Mouse (Mus musculus): ENCODE measurements around the gene Cwc27. TPM values are rescaled to one million over a fixed set of nuclear protein-coding genes. Genes with fewer than 3 reads are reported as not detected.

Gene Cwc27
- 10 to 100 TPM; 12.6 to 20.0 TPM for total RNA-seq (2021)
- long read RNA-seq, experiment 1, transcript Cwc27-201 (14 exons, 2,071 nt), result major isoform, 11 of 25 reads
- long read RNA-seq, experiment 1, partial matches to known transcripts, result 10 of 25 reads
- long read RNA-seq, experiment 1, other reads (novel, unspliced or antisense), result 4 of 25 reads
- long read RNA-seq, experiment 2, partial matches to known transcripts, result 0 of 6 reads
- long read RNA-seq, experiment 2, other reads (novel, unspliced or antisense), result 2 of 6 reads

GRCm38 (mm10) chr13:104816635-104817571, at the start of gene Cwc27:
Gene Cwc27 (minus strand): TSS chr13:104817142.
- peak; percentile 79 to 82 for DNase-seq

DNA sequence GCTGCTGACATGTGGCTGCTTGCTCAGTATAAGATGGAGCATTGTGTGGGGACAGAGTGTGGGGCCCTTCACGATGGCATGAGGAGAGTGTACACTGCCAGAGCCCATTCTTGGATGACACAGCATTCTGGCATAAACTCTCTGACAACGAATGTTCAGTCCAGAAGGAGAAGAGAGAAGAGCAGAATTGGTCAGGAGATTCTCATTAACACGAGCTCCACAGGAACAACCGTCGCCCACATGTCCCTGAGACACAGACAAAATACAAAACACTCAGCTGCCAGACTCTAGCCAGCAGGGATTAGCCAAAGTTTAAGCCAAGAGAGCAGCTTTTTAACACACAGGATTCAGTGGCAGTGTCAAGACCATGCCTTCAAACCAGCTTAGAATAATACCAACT, 49.8 kb upstream of the Cwc27 start:
- DNase-seq, result no peak

DNA sequence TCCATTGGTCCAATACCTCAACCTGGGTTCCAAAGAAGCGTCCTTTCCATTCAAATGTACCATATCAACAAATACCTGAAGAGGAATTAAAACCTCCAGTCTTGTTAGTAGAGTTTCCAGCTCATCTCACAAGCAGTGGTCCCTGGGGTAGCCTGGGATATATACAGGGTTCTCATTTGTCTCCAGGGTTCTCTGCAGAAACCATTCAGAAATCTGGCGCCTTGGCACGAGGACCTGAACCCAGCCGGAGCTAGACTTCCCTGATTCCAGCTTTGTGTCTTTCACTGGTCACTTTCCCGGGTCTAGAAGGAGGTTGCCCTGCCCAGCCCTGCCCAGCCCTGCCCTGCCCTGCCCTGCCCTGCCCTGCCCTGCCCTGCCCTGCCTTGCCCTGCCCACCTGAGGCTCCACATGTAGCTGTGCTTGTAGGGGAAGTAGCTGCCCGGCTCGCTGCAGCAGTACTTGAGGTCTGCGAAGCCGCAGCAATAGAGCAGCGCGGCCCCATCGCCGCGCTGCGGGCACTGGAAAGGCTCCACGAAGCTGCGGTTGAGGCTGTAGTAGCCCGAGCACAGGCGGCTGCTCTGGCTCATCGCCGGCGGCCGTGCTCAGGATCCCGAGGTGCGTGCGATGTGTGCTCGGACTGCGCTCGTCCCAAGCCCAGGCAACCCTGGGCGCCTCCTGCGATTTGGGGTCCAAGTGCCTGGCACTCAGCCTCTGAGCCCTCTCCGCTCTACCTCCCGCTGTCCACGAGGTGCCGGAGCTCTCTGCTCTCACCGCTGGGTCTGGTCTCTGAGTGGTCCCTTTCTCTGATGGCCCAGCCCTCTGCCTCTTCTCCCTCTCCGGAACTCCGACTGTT, 46.4 kb upstream of the Cwc27 start, which contains the start of gene Shisal2b:
Gene Shisal2b (minus strand): TSS at position 767 of the 853 bp plus-strand sequence.
- peak; percentile 50 to 55 for DNase-seq

GRCm38 (mm10) chr13:104853645-104854044, 36.7 kb upstream of the Cwc27 start:
- DNase-seq, result no peak

DNA sequence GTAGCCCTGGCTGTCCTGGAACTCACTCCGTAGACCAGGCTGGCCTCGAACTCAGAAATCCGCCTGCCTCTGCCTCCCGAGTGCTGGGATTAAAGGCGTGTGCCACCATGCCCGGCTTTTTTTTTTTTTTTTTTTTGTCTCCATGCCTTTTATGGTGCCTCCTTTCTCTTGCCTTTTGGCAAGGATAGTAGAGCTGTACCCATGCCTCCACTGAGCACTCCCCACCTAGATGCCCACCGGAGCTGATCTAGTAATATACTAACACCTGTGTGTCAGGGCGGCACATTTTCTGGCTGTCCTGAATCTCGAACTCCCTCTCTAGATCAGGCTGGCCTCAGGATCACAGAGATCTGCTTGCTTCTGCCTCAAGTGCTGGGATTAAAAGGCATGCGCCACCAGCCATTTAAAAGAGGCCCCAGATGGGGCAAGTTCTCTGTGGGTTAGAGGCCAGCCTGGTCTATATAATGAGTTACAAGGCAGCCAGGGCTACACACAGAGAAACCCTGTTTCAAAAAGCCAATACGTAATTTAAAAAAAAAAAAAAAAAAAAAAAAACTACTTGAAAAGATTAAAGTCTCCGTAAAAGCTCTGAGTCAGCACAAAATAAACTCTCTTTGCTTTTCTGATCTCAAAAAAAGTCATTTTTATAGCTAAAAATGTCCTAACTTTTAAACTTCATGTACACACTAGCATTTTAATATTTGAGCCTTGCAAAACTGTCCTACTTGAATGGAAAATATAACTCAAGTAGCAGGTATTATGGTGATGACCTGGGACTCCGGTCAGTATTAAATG, 26.6 kb upstream of the Cwc27 start:
- DNase-seq, result no peak

- no peak for DNase-seq
Measured at GRCm38 (mm10) chr13:104841937-104842336, 25.0 kb upstream of the Cwc27 start.

DNA sequence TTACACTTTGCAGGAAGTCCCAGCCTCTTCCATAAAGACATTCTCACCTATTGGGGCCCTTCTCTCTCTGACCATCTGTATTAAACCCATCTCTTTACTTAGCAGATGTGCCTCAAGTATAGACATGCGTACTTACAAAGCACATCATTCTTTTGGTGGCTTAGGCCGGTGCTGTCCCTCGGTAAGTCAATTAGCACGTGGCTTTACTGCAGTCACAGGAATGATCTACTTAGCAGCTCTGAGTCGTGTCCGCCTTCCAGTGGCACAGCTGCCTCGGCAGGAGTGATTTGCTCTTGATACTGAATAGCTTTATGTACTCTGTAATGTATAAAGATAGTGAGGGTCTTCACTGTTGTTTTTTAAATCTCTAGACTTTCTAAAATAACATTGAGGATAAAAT, 20.7 kb upstream of the Cwc27 start:
- DNase-seq, result no peak

DNA sequence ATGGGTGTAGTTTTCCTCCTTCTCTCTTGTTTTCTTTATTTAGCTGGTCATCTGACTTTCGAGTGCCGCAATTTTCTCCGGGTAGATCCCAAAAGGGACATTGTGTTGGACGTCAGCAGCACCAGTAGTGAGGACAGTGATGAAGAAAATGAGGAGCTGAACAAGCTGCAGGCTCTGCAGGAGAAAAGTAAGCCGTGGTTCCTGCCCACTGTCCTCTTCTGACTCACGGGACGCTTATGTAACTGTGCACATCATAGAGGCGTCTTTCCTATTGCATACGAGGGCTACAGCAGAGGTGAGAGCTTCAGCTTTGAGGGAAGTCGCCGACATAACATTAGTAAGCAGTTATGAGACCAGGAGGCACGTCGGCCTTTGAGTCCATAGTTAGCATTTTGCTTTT, 15.9 kb upstream of the Cwc27 start:
- DNase-seq, result no peak

DNA sequence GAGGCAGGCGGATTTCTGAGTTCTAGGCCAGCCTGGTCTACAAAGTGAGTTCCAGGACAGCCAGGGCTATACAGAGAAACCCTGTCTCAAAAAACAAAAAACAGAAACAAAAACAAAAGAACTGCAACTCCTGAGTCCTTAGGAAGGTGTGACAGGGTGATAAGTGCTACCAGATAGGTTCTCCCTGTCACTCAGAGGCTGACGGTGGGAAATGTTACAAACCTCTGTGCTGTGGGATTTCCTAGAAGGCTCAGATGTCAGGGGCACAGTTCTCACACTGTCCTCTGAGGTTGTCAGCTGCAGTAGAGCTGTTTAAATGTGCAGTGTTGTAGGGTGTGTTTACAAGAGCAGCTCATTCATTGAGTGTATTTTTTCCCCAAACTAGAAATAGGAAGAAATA, 8.5 kb upstream of the Cwc27 start:
- no peak for DNase-seq

DNA sequence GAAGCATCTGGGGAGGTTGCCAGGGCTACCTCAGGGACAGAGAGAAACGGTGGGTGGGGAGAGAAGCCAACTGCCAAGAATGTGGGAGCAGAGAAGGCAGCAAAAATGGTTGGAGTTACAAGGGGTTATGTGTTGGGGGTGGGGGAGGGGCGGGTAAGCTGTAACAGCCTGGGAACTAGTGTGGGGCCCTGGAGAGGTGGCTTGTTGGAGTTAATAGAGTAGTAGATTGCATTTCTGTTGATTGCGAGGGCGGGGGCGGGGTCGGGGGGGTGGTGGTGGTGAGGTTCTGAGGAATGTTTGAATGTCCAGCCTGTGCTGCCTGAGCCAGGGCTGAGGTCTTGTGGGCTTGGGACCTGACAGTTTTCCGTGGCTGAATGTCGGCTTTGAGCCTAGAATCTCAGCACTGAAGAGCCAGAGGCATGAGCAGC, 5.5 kb upstream of the Cwc27 start:
- no peak for DNase-seq

DNA sequence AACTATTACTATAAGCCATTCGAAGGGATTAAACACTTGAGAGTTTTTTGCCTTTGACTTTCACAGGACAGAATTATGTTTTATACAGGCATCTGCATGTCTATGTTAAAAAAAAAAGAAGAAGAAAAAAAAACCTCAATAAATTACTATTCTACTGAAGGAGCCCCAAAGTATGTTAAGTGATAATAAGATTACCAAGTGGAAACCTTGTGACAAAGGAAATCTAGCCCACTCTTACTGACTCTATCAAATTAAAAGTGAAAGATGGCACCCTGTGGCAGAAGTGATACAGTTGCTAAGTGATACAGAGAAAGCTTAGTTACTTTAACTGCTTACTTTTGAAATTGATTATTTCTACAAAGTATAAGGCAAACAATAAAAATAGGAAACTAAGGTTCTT, 5.0 kb upstream of the Cwc27 start:
- no peak for DNase-seq

DNA sequence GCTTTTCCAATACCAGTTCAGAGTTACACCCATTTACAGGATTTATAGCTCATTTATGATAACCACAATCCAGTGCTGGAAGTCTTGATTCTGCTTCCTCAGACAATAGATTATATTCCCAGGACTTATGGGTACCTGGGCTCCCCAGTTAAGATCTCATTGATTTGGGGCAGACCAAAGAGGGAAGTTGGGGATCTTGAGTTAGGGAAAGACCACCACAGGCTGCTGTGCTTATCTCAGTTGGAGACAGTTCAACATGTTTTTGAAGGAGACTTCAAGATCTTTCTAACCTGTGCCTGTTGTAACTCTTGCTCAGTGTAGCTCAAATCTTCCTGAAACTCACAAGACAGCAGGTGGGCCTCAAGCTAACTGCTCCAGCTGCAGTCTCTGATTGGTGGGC, 4.2 kb upstream of the Cwc27 start:
- no peak for DNase-seq

- no peak for DNase-seq
Measured at GRCm38 (mm10) chr13:104817696-104818095, 754 bp upstream of the Cwc27 start.

DNA sequence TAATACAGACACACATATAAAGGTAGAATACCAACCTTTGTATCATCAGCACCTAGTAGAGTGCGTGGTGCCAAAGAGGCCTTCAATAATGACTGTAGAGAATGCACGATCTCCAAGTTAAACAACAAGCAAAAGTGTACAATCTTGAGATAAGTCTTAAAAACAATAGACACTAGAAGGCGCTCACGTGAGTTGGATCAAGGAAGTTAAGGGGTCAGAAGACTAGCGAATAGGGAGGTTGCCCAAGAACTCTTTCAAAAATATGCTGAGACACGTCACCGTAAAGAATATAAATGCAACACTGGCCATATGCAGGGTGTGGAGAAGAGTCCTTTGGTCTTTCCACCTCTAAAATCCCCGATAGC, 690 bp downstream of the Cwc27 start:
- DNase-seq, result no peak

DNA sequence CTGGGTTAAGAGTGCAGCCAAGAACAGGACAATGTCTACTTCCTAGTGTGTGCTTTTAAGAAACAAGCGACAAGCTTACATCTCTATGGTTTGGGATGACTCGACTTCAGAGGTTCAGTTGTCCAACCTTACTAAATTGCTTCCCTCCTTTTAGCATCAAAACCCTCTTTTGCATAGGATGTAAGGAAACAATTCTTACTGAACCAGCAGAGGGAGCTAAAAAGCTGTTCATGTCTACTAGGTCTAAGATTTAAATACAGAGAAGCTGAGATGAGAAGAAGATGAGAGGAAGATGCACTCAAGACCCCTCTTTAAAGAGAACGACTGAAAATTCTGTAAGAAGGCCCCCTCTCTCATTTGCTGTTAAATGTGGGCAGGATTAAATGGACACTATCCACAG, 11.3 kb downstream of the Cwc27 start:
- no peak for DNase-seq

DNA sequence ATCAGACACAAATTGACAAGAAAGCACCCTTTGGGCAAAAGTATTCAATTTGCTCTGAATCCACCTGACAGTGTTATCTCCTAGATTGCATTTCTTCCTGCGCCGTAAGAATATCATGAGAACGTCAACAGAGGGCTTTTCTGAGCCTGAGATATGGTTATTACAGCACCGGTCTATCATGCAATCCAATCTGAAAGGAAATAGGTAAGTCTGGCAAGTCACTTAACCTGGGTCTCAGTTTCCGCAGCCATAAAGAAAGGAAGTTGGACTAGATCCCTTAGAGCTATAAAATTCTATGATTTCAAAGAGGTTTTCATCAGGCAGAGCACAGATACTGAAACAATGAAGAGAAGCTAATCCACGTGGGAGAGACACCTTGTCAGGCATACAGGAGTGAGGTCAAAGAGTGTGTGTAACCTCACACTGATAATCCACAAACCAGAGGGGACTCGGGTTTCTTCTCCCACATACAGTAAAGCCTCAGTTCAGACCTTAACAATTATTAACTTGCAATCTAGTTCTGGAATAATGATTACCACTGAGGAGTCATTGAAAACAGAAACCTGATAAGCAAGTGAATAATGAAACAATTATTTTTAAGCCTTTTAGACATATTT, 17.3 kb downstream of the Cwc27 start:
- DNase-seq, result no peak

DNA sequence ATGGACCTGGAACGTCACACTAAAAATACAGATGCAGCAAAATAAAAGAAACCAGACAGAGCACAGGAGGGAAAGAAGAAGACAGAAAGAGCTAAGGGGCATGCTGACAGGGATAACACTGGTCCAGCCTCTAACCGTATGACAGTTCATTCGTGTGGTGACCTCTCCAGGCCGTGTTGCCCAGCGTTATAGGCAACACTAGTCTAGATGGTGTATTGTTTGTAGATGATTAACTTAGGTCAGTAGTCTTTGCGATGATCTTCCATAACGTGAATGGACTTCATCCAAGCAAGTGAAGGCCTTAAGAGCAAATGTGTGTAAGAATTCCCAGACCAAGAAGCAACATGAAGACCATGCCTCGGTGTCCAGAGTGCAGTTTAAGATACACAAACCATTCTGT, 17.9 kb downstream of the Cwc27 start:
- no peak for DNase-seq

GRCm38 (mm10) chr13:104794421-104794820, 22.5 kb downstream of the Cwc27 start:
- DNase-seq, result no peak

- no peak for DNase-seq
Measured at GRCm38 (mm10) chr13:104792184-104792583, 24.8 kb downstream of the Cwc27 start, which contains the start of gene Srek1ip1. Gene Srek1ip1 (plus strand): TSS chr13:104792484.

- DNase-seq, result peak; percentile 2 to 35
Measured at GRCm38 (mm10) chr13:104789663-104790062, 27.3 kb downstream of the Cwc27 start.

DNA sequence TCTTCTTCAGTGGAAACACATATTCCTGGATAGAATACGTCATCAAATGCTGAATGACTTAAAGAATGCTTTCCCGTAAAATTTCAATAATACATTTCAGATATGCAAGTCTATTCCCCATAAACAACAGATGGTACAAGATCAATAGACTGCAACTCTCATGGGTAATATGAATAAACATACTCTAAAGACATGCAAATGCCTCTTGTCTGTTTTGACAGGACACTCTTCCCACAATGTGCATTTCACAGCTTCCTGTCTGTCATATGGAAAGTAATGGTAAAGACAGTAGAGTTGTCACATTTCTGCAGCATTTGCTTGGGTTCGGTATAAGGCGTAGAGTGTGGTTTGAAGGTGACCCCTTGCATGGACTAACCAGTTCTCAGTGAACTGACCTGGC, 29.7 kb downstream of the Cwc27 start:
- no peak for DNase-seq
